Mouse (Mus musculus) gonadal fat pad, adult 2 months (tissue): Measurements from ENCODE around the gene Tmem150b. TPM values are rescaled to one million over a fixed set of nuclear protein-coding genes. Genes with fewer than 3 reads are reported as not detected.

Source experiments
- DNase-seq: peaks from one replicate; pipeline ENCODE4 v3.0.0-alpha.2; 2012; ENCODE audit warnings: low read depth
- polyA plus RNA-seq: library from polyadenylated mRNA; depleted of rRNA; stranded (reverse); fragments of >200 nt; gene quantifications from 2 replicates; pipeline ENCODE4 v1.2.3, GENCODE M21; 2012; rRNA removed

Gene Tmem150b
- polyA plus RNA-seq, result 0.89 and 1.2 TPM in 2 replicates

GRCm38 (mm10) chr7:4725169-4725568 lies at the start of gene Tmem150b:
Tmem150b (minus strand) TSS chr7:4725249.
- no peak for DNase-seq

GRCm38 (mm10) chr7:4771202-4771601 lies 46.2 kb upstream of the Tmem150b start, which contains the start of gene Fam71e2:
Fam71e2 (minus strand) TSS chr7:4771302.
- no peak for DNase-seq

DNA sequence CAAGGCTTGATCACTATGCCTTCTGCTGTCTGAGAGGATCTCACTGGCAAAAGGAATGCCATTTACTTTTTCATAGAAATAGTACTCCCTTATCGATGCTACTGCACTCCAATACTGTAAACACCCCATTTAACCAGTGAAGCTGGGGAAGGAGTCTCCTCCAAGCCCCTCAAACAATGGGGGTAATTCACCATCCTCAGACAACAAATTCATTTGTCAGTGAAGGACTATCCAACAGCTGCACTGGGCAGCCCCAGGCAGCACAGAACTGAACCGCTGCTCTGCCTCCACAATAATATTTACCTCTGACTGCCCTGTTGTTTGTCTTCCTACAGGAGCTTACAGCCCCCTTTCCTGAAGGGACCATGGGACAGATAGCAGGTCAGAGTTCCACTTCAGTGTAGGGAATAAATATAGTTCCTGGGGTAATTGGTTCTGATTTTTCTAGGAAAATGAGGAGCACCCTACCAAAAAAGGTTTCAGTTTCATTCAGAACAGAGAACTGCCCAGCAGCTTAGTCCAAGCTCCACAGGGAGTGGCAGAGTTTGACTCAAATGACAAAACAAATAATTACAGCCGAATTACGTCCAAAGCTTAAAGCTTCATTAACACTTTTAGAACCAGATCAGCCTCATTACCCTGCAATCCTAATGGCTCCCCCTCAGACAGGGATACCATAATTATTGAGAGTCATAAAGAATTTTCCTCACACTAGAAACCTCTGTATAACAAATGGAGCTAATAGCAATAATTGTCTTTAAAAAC lies 40.1 kb upstream of the Tmem150b start:
- no peak for DNase-seq

DNA sequence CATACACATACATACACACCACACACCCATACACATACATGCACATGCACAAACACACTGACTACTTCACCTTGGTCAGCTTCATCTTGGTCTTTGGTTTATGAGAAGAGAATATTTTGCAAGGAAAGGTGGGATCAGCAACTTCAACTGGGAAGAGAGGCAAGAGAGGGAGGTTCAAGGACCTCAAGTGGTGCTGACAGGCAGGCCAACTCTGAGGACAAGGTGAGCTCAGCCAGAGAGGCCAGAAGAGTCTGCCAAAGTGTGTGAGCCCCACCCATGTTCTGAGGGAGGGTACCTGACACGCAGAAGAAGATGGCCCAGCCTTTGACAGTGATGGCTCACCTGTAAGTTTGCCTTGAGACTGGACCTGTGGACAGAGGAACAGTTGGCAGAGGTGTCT lies 34.6 kb upstream of the Tmem150b start:
- DNase-seq, result no peak

GRCm38 (mm10) chr7:4752821-4753570 lies 27.9 kb upstream of the Tmem150b start, which contains the start of gene Cox6b2:
Cox6b2 (minus strand) TSS chr7:4753094.
- DNase-seq, result no peak

- no peak for DNase-seq
Observed at GRCm38 (mm10) chr7:4751971-4752820, 27.1 kb upstream of the Tmem150b start.

- no peak for DNase-seq
Observed at GRCm38 (mm10) chr7:4749169-4749568, 24.1 kb upstream of the Tmem150b start.

DNA sequence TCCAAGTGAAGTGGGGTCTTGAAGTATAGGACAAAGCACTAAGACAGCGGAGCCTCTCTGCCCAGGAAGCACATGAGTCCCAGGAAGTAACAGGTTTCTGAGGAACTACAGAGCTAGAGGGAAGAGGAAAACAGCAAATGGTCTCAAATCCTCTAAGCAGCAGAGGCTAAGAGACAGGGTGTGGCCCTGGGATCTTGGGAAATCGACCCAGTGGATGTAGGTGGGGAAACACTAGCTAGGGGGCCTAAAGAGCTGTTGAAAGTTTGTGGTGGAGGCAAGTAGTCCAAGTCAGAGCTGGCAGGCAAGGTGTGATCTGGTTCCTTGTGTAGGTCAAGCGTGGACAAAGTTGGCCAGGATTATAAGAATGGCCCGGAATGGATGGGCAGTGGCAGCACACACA lies 23.3 kb upstream of the Tmem150b start:
- DNase-seq, result no peak

GRCm38 (mm10) chr7:4747156-4747899 lies 22.3 kb upstream of the Tmem150b start:
- DNase-seq, result no peak

DNA sequence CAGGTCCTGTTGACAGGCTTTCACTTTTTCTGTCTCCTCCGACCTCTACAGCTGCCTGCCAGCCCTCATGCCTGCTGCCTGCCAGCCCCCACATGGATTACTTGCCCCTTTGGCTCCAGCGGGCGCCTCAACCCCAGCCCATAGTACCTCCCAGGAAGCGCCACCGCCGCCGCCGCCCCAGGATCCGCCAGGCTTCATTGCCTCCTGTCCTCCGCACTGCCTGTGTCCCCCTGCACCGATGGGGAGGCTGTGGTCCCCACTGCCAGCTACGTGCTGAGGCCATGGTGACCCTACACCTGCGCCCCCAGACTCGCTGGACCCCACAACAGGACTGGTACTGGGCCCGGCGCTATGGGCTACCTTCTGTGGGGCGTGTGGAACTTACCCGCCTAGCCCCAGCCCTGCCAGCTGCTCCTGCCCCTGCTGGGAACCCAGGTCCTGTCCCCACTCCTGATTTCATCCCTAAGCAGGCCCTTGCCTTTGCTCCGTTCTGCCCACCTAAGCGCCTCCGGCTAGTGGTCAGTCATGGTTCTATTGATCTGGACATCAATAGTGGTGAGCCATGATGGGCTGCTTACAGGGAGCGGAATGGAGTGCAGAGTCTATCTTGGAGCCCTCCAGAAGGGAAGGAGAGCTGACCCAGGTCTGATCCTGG lies 21.4 kb upstream of the Tmem150b start:
- no peak for DNase-seq

DNA sequence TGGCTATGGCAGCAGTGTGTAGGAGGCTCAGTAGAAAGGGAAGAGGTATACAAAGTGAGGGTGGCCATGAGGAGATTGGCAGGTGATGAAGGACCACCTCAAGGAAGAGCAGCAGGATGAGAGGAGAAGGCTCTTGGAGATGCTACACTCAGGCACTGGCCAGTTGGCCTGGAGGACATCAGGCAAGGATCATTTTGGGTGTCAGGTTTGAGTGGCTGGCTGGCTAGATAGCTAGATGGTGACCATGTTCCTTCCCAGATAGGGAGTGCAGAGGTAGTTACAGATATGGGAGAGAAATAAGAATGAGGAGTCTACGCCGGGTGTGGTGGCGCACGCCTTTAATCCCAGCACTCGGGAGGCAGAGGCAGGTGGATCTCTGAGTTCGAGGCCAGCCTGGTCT lies 19.8 kb upstream of the Tmem150b start:
- DNase-seq, result no peak

DNA sequence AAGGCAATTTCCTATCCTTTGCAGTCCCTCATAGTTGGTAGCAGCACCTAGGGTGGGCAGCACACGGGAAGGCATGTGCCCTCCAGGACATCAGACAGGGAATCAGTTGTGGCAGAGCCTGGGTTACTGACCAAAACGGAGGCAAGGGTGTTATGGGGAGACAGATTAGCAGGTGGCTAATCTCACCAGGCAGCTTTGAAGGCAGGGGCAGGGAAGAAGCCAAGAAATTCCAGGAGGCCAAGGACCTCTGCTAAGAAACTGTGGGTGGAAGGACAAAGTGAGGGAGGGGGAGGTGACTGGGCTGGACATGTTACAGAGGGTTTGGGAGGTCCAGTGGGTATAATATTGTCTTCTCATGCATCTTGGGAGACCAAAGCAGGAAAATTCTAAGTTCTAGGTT lies 18.3 kb upstream of the Tmem150b start:
- DNase-seq, result no peak

- DNase-seq, result no peak
Observed at GRCm38 (mm10) chr7:4742482-4742819, 17.4 kb upstream of the Tmem150b start.

- no peak for DNase-seq
Observed at GRCm38 (mm10) chr7:4741672-4742481, 16.8 kb upstream of the Tmem150b start.

DNA sequence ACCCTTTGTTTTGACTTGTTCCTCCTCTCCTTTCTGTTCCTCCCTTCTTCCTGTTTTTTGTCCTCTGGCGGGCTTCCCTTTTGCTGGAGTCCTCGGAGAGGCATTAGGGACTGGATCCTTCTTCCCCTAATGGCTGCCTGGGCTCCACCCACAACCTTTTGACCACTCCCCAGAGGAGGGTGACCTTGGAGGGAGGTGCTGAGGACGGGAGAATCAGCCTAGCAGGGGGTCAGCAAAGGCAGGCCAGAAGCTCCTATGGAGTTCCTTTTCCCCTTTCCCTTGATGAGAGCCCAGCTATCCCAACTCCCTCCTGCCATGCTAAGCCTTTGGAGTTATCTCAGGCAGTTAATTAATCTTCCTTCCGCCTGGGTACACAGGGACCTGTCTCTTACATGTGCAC lies 16.1 kb upstream of the Tmem150b start:
- DNase-seq, result no peak

- DNase-seq, result no peak
Observed at GRCm38 (mm10) chr7:4740309-4740727, 15.3 kb upstream of the Tmem150b start.

DNA sequence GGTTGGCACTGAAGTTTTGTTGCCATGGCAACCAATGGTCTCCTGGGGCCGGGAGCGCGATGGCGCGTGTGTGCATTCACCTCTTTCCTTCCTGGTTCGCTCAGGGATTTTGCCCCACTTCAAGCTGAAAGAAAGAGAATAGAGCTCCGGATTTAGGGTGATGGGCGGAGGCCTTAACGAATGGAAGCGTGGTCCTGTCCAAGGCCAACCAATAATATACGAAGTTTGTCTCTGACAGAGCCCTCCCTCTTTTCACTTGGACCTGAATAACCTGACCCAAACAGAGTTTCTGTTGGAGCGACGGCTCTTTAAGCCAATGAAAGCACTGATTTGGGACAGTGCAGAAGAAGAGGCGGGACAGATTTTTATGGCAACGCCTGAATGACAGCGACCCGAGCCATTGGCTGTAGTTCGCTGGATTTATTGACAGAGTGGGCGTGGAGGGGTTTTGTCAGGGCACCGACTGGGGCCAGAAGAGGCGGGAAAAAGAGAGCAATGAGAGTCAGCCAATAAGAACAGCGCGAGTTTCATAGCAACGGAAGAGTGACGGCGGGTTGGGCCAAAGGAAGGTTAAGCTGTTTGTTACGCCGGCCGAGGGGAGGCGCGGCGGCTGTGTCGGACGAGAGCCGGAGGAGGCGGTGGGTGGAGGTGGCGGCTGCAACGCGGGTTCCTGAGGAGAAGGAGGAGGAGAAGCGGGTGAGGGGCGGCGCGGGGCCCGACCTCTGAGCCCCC lies 14.7 kb upstream of the Tmem150b start, which contains the start of gene Kmt5c:
Kmt5c (plus strand) TSS at position 572 of the 732 bp plus-strand sequence.
- peak; percentile 100 for DNase-seq

GRCm38 (mm10) chr7:4739041-4739543 lies 14.0 kb upstream of the Tmem150b start:
- DNase-seq, result no peak

GRCm38 (mm10) chr7:4732968-4733392 lies 7.9 kb upstream of the Tmem150b start:
- no peak for DNase-seq
